Mouse (Mus musculus): Measurements from ENCODE around the gene Ubtfl1. TPM values are rescaled to one million over a fixed set of nuclear protein-coding genes. Genes with fewer than 3 reads are reported as not detected.
"Not testable (repeated sequence)": the region's sequence is repeated elsewhere in the genome, so short reads cannot be mapped to it uniquely, and the experiment has no call there.

Ubtfl1 gene
- not detected in 2 replicates for polyA plus RNA-seq (2015; fragmentation: Nextera tagmentation; extraction: Ambion mirVana)

- Histone ChIP-seq H3K36me3 (ENCODE audit: poor library complexity, severe bottlenecking) (no peaks in the 10 kb centered on the region), H3K27ac (no peak within 1 kb of the TSS), H3K9me3 (replicated peaks) (no peaks in the 10 kb centered on the region), H3K4me2 (no peak within 1 kb of the TSS), H3K4me3 (no peak within 1 kb of the TSS), H3K27me3 (no peaks in the 10 kb centered on the region), H3K4me1 (no peaks in the 10 kb centered on the region), H3K9ac (no peak within 1 kb of the TSS)
- no peak for ATAC-seq
- WGBS = 73% methylated on average over 1 of the region's 1 CpGs
Observed at GRCm38 (mm10) chr9:18404118-18404517, at the start of gene Ubtfl1. Gene Ubtfl1, plus strand, starts transcription at chr9:18404418.

DNA sequence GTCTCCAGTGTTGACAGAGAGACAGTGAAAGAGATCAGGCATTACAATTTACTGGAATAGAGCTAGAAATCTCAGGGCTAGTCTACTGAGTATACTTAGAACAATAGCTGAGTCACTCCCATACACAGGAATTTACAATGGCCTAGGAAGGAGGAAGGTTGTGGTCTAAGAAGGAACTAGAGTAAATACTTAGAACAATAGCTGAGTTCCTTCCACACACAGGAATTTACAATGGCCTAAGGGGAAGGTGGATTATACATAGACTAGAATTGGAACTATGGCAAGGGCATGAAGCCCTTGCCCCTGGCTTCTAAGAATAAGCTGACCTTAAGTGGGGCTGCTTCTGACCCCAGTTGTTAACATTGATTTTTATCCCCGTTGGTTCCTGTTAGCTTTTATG is 31.2 kb upstream of the Ubtfl1 start:
- H3K27ac ChIP-seq; H3K4me3 ChIP-seq; H3K4me2 ChIP-seq; H3K9me3 ChIP-seq (replicated peaks); H3K27me3 ChIP-seq; H3K36me3 ChIP-seq (ENCODE audit: poor library complexity, severe bottlenecking); H3K9ac ChIP-seq; H3K4me1 ChIP-seq; ATAC-seq: not testable (repeated sequence)
- 93% methylated on average over 1 of the region's 1 CpGs for WGBS

GRCm38 (mm10) chr9:18385782-18386181 is 18.4 kb upstream of the Ubtfl1 start:
- Histone ChIP-seq H3K27me3 (no peaks in the 10 kb centered on the region), H3K4me1 (no peaks in the 10 kb centered on the region), H3K9me3 (replicated peaks) (no peaks in the 10 kb centered on the region), H3K27ac (no peak overlapping the region), H3K4me3 (no peak overlapping the region), H3K4me2 (no peak overlapping the region), H3K36me3 (ENCODE audit: poor library complexity, severe bottlenecking) (no peaks in the 10 kb centered on the region), H3K9ac (no peak overlapping the region)
- ATAC-seq = no peak
- 43% methylated on average over 6 of the region's 6 CpGs for WGBS

GRCm38 (mm10) chr9:18399629-18400028 is 4.6 kb upstream of the Ubtfl1 start:
- Histone ChIP-seq H3K27ac (no peak overlapping the region), H3K9me3 (replicated peaks) (no peaks in the 10 kb centered on the region), H3K9ac (no peak overlapping the region), H3K4me3 (no peak overlapping the region), H3K4me2 (no peak overlapping the region), H3K4me1 (no peaks in the 10 kb centered on the region), H3K27me3 (no peaks in the 10 kb centered on the region), H3K36me3 (ENCODE audit: poor library complexity, severe bottlenecking) (no peaks in the 10 kb centered on the region)
- 80% methylated on average over 1 of the region's 1 CpGs for WGBS
- no peak for ATAC-seq

DNA sequence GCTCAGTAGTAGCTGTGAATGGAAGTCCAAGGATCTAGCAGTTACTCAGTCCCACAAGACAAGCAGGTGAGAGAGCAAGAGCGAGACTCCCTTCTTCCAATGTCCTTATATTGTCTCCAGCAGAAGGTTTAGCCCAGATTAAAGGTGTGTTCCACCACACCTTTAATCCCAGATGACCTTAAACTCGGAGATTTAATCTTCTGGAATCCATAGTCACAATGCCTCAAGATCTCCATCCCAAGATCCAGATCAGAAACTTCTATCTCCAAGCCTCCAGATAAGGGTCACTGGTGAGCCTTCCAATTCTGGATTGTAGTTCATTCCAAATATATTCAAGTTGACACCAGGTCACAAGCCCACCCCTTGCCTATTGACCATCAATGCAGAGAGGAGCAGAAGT is 1.3 kb upstream of the Ubtfl1 start, which contains the start of gene Naalad2:
Naalad2 (minus strand) TSS at position 101 of the 400 bp plus-strand sequence.
- H3K9me3 ChIP-seq (replicated peaks); H3K27ac ChIP-seq; H3K36me3 ChIP-seq (ENCODE audit: poor library complexity, severe bottlenecking); H3K27me3 ChIP-seq; H3K9ac ChIP-seq; H3K4me2 ChIP-seq; H3K4me3 ChIP-seq; H3K4me1 ChIP-seq; ATAC-seq: not testable (repeated sequence)
- WGBS = 70% methylated on average over 2 of the region's 2 CpGs

DNA sequence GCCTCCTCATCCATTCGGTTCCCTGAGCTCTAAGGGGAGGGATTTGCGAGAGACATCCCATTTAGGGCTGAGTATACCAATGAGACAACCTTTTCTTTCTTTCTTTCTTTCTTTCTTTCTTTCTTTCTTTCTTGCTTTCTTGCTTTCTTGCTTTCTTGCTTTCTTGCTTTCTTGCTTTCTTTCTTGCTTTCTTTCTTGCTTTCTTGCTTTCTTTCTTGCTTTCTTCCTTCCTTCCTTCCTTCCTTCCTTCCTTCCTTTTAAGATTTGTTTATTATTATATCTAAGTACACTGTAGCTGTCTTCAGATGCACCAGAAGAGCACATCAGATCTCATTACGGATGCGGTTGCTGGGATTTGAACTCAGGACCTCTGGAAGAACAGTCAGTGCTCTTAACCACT is 8.2 kb downstream of the Ubtfl1 start:
- H3K27me3 ChIP-seq; H3K4me3 ChIP-seq; H3K27ac ChIP-seq; H3K9me3 ChIP-seq (replicated peaks); H3K4me2 ChIP-seq; H3K4me1 ChIP-seq; H3K36me3 ChIP-seq (ENCODE audit: poor library complexity, severe bottlenecking); H3K9ac ChIP-seq; ATAC-seq: not testable (repeated sequence)
- WGBS = 82% methylated on average over 4 of the region's 4 CpGs

GRCm38 (mm10) chr9:18430354-18430753 is 26.1 kb downstream of the Ubtfl1 start, which contains the start of gene Mbd3l2:
Gene Mbd3l2, plus strand, starts transcription at chr9:18430654.
- H3K36me3 ChIP-seq (ENCODE audit: poor library complexity, severe bottlenecking) = no peaks in the 10 kb centered on the region
- no peak within 1 kb of the TSS for H3K27ac ChIP-seq
- no peak for ATAC-seq
- no peak within 1 kb of the TSS for H3K4me2 ChIP-seq
- no peaks in the 10 kb centered on the region for H3K27me3 ChIP-seq
- no peak within 1 kb of the TSS for H3K4me3 ChIP-seq
- H3K9me3 ChIP-seq (replicated peaks) = no peaks in the 10 kb centered on the region
- H3K4me1 ChIP-seq = no peaks in the 10 kb centered on the region
- no peak within 1 kb of the TSS for H3K9ac ChIP-seq

DNA sequence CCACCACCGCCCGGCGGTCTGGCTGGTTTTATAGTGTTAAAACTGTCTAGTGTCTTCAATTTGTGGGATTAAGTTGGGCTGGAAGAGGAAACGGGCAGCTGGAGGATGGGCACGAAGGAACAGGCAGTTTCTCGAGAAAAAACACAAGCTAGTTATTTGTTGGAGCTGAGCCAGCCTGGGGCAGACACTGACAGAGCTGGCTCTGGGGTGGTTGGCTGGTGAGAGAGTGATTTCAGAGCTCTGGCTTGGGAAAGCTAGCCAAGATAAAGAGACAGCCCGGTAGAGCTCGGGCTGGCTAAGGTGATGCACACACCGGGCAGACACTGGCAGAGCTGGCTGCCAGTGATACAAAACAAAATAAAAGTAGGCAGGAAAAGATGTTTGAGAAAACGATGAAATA is 27.5 kb downstream of the Ubtfl1 start:
- H3K9me3 ChIP-seq (replicated peaks) = no peaks in the 10 kb centered on the region
- no peak for ATAC-seq
- H3K27me3 ChIP-seq = no peaks in the 10 kb centered on the region
- no peak overlapping the region for H3K27ac ChIP-seq
- H3K4me1 ChIP-seq = no peaks in the 10 kb centered on the region
- WGBS = 75% methylated on average over 10 of the region's 10 CpGs
- H3K9ac ChIP-seq = no peak overlapping the region
- H3K36me3 ChIP-seq (ENCODE audit: poor library complexity, severe bottlenecking) = no peaks in the 10 kb centered on the region
- no peak overlapping the region for H3K4me3 ChIP-seq
- no peak overlapping the region for H3K4me2 ChIP-seq

- H3K4me3 ChIP-seq = no peak overlapping the region
- ATAC-seq = no peak
- H3K36me3 ChIP-seq (ENCODE audit: poor library complexity, severe bottlenecking) = peaks cover 61% of the 10 kb centered on the region
- WGBS = 77% methylated on average over 4 of the region's 4 CpGs
- peaks cover 5% of the 10 kb centered on the region; the same call in 1 of the 2 replicates for H3K9me3 ChIP-seq (replicated peaks)
- no peak overlapping the region for H3K27ac ChIP-seq
- no peaks in the 10 kb centered on the region for H3K27me3 ChIP-seq
- H3K4me1 ChIP-seq = no peaks in the 10 kb centered on the region
- no peak overlapping the region for H3K4me2 ChIP-seq
- H3K9ac ChIP-seq = no peak overlapping the region
Observed at GRCm38 (mm10) chr9:18456520-18456919, 52.3 kb downstream of the Ubtfl1 start.

Small RNA genes within 50 kb of the gene (microRNA-seq; reads per million reads assigned to microRNA genes)
- not detected for gene Gm22854

Other genes with a start within 250 kb of the Ubtfl1 start
- 114 and 126 TPM in 2 replicates for gene Chordc1, start 112.3 kb upstream of the Ubtfl1 start, polyA plus RNA-seq (2015; fragmentation: Nextera tagmentation; extraction: Ambion mirVana)
- gene Naalad2, start 1.4 kb upstream of the Ubtfl1 start, polyA plus RNA-seq (2015; fragmentation: Nextera tagmentation; extraction: Ambion mirVana) = 0.89 and 1.7 TPM in 2 replicates
- gene Mbd3l2, start 26.2 kb downstream of the Ubtfl1 start, polyA plus RNA-seq (2015; fragmentation: Nextera tagmentation; extraction: Ambion mirVana) = 0.08 and 0.21 TPM in 2 replicates
- gene Zfp558, start 73.8 kb downstream of the Ubtfl1 start, polyA plus RNA-seq (2015; fragmentation: Nextera tagmentation; extraction: Ambion mirVana) = 29.6 and 36.1 TPM in 2 replicates
- gene Mbd3l1, start 73.9 kb downstream of the Ubtfl1 start, polyA plus RNA-seq (2015; fragmentation: Nextera tagmentation; extraction: Ambion mirVana) = not detected in 2 replicates